In the genomic region with DNA sequence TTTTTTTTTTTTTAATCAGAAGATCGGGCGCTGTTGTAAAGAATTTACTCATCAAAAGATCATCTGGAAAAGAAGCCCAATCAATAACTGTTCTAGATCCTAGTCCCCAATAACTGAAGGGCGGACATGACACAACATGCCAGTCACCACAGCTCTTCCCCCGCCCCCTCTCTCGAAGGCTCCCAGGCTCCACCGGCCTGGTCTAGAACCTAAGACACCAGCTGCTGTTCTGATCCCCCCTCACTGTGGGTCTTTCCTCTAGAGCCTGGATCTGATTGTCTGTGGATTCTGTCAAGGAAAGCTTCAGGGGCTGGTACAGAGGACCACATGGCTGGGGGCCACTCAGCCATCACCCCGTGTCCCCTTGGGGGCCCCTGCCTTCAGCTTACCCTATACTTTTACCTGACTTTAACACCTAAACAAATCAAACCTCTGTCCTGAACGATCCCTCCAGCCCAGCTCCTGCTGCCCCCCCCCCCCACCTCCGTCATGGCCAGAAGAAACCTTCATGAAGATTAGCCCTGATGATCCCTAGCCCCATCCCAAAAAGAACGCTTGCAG, we compare ENCODE assay signal across 18 mouse cellular contexts. TPM values are rescaled to one million over a fixed set of nuclear protein-coding genes. Genes with fewer than 3 reads are reported as not detected.
DNase-seq lines count a peak whose midpoint lies in the region; ATAC-seq lines count a peak whose summit lies in the region.
"Had no signal": no experiment of that assay in that cellular context is flagged by ENCODE, and none has a peak within 500 bp of the region (broad histone marks: within the 10 kb centered on the region; RNA-seq: fewer than 3 reads in every experiment).

No protein-coding gene starts in this region.

- no peak for ATAC-seq in megakaryocyte, adult 5-6 weeks (ENCODE audit: poor library complexity, severe bottlenecking)
- ATAC-seq in liver, embryonic 13.5 days (ENCODE audit: low read depth), result peak; percentile 51
- no peak for ATAC-seq in kidney, embryonic 16.5 days (ENCODE audit: low FRiP score, low TSS enrichment)

- WGBS in liver, embryonic 13.5 days (ENCODE audit: insufficient replicate concordance), result 39% methylated on average over 10 of the region's 10 CpGs
- 86% methylated on average over 10 of the region's 10 CpGs for WGBS in kidney, embryonic 16.5 days

- H3K36me3 ChIP-seq in megakaryocyte, embryonic 14.5 days (replicated peaks; ENCODE audit: low read length), result no peaks in the 10 kb centered on the region
- H3K36me3 ChIP-seq in liver, embryonic 13.5 days, result no peaks in the 10 kb centered on the region
- no peaks in the 10 kb centered on the region for H3K36me3 ChIP-seq in kidney, embryonic 16.5 days (ENCODE audit: insufficient read depth, low read length)
- H3K36me3 ChIP-seq: embryonic facial prominence, embryonic 13.5 days; hindbrain, embryonic 13.5 days; limb, embryonic 13.5 days had no signal

- peak overlapping the region; percentile 50 for H3K9ac ChIP-seq in liver, embryonic 13.5 days
- no peak overlapping the region for H3K9ac ChIP-seq in kidney, embryonic 16.5 days (replicated peaks; ENCODE audit: low read length)
- H3K9ac ChIP-seq: embryonic facial prominence, embryonic 13.5 days; hindbrain, embryonic 13.5 days; limb, embryonic 13.5 days had no signal

- H3K4me2 ChIP-seq in liver, embryonic 13.5 days, result peak overlapping the region; percentile 50
- no peak overlapping the region for H3K4me2 ChIP-seq in kidney, embryonic 16.5 days (replicated peaks; ENCODE audit: low read depth, low read length)
- H3K4me2 ChIP-seq: embryonic facial prominence, embryonic 13.5 days; hindbrain, embryonic 13.5 days had no signal

- H3K27me3 ChIP-seq in megakaryocyte, embryonic 14.5 days (replicated peaks), result peaks cover 27% of the 10 kb centered on the region
- no peaks in the 10 kb centered on the region for H3K27me3 ChIP-seq in liver, embryonic 13.5 days
- no peaks in the 10 kb centered on the region for H3K27me3 ChIP-seq in kidney, embryonic 16.5 days (ENCODE audit: insufficient read depth, low read length)
- H3K27me3 ChIP-seq: embryonic facial prominence, embryonic 13.5 days; hindbrain, embryonic 13.5 days; limb, embryonic 13.5 days had no signal

- H3K27ac ChIP-seq in liver, embryonic 13.5 days, result peak overlapping the region; percentile 90
- H3K27ac ChIP-seq in kidney, embryonic 16.5 days (ENCODE audit: low read length), result no peak overlapping the region
- H3K27ac ChIP-seq: embryonic facial prominence, embryonic 13.5 days; hindbrain, embryonic 13.5 days; limb, embryonic 13.5 days had no signal

- peak overlapping the region; percentile 50 for H3K4me3 ChIP-seq in megakaryocyte, embryonic 14.5 days (replicated peaks)
- no peak overlapping the region for H3K4me3 ChIP-seq in liver, embryonic 13.5 days (replicated peaks)
- no peak overlapping the region for H3K4me3 ChIP-seq in kidney, embryonic 16.5 days (ENCODE audit: low read length)
- H3K4me3 ChIP-seq: embryonic facial prominence, embryonic 13.5 days; hindbrain, embryonic 13.5 days; limb, embryonic 13.5 days had no signal

- H3K4me1 ChIP-seq in megakaryocyte, embryonic 14.5 days, result peaks cover 46% of the 10 kb centered on the region
- peaks cover 45% of the 10 kb centered on the region for H3K4me1 ChIP-seq in liver, embryonic 13.5 days (replicated peaks)
- peaks cover 4% of the 10 kb centered on the region; the same call in 1 of the 2 replicates for H3K4me1 ChIP-seq in kidney, embryonic 16.5 days (ENCODE audit: insufficient read depth, low read length)

- peak; percentile 82 for DNase-seq in heart, adult 11 months
- DNase-seq in heart, adult 9 months (ENCODE audit: low spot score in 2 of 2), result no peak
- DNase-seq in R1 (ENCODE audit: low read depth, low spot score), result peak; percentile 36
- DNase-seq in liver, embryonic 13.5 days, result peak; percentile 42
- DNase-seq in frontal cortex, adult 2 months (ENCODE audit: extremely low spot score in 1 of 2, low spot score in 1 of 2), result no peak
- DNase-seq: adrenal gland, postnatal 36 days; cerebellum, postnatal 25 days; kidney, adult 2 months; kidney, postnatal 4 days; lung, postnatal 36 days; thymus, adult 2 months had no signal

- peaks cover 15% of the 10 kb centered on the region for H3K9me3 ChIP-seq in megakaryocyte, embryonic 14.5 days
- H3K9me3 ChIP-seq in liver, embryonic 13.5 days (replicated peaks), result no peaks in the 10 kb centered on the region
- no peaks in the 10 kb centered on the region for H3K9me3 ChIP-seq in kidney, embryonic 16.5 days (ENCODE audit: low read length)
- H3K9me3 ChIP-seq: embryonic facial prominence, embryonic 13.5 days; hindbrain, embryonic 13.5 days; limb, embryonic 13.5 days had no signal

RNA-seq across cellular contexts. Expression of a gene that starts 11.6 kb away (rescaled TPM):
- not detected in 2 replicates for polyA plus RNA-seq in megakaryocyte, embryonic 14.5 days (2012; ENCODE audit: insufficient read depth, low replicate concordance)
- total RNA-seq in megakaryocyte, adult 5-6 weeks (2015), result not detected in 2 replicates
- total RNA-seq in megakaryocyte, adult 5-6 weeks (2017), result not detected in 2 replicates
- polyA plus RNA-seq in liver, embryonic 13.5 days (2015; fragmentation: Nextera tagmentation; extraction: Ambion mirVana), result not detected in 2 replicates
- 0.29 and 0.50 TPM in 2 replicates for polyA plus RNA-seq in frontal cortex, adult 2 months (2012; rRNA removed)
- polyA plus RNA-seq in kidney, embryonic 16.5 days (2015; fragmentation: Nextera tagmentation; extraction: Ambion mirVana), result not detected in 2 replicates
- total RNA-seq: adrenal gland, postnatal 36 days; left cerebral cortex, adult 18-20 months had no signal
- polyA plus RNA-seq: embryonic facial prominence, embryonic 13.5 days; hindbrain, embryonic 13.5 days; kidney, adult 2 months; limb, embryonic 13.5 days had no signal

RNA-seq across cellular contexts. Expression of a gene that starts 42.8 kb away (rescaled TPM):
- 0.01 TPM in 1 of 2 replicates, not detected in the other for polyA plus RNA-seq in megakaryocyte, embryonic 14.5 days (2012; ENCODE audit: insufficient read depth, low replicate concordance)
- total RNA-seq in megakaryocyte, adult 5-6 weeks (2015), result 0.09 TPM in 1 of 2 replicates, not detected in the other
- not detected in 2 replicates for total RNA-seq in megakaryocyte, adult 5-6 weeks (2017)
- 2.4 and 2.7 TPM in 2 replicates for polyA plus RNA-seq in liver, embryonic 13.5 days (2015; fragmentation: Nextera tagmentation; extraction: Ambion mirVana)
- 1.8 and 1.9 TPM in 2 replicates for polyA plus RNA-seq in frontal cortex, adult 2 months (2012; rRNA removed)
- 9.7 and 11.6 TPM in 2 replicates for polyA plus RNA-seq in kidney, embryonic 16.5 days (2015; fragmentation: Nextera tagmentation; extraction: Ambion mirVana)

Comparison
In these comparisons a context has a peak if more than half of its experiments do, and no peak if none do; other contexts are left out.
1. DNase-seq: peak in heart, adult 11 months (single experiment), R1 (single experiment) and liver, embryonic 13.5 days (single experiment); none in heart, adult 9 months (0 of 2) and frontal cortex, adult 2 months (0 of 2).